Mouse (Mus musculus): ENCODE data around the gene Xbp1. TPM values are rescaled to one million over a fixed set of nuclear protein-coding genes. Genes with fewer than 3 reads are reported as not detected.

Gene Xbp1
- polyA plus RNA-seq, 1 experiment from 2014 or later = 248 TPM

GRCm38 (mm10) chr11:5546693-5547092 is 26.2 kb downstream of the Xbp1 start:
- no peaks in the 10 kb centered on the region for H3K36me3 ChIP-seq (ENCODE audit: control insufficient read depth, insufficient read depth, low read length)
- no peak overlapping the region for H3K4me3 ChIP-seq (replicated peaks; ENCODE audit: low read length)
- H3K9ac ChIP-seq (ENCODE audit: low read length) = no peak overlapping the region
- 0 out of 2 replicates have a peak, but pooled peaks cover 4% of the 10 kb centered on the region for H3K4me1 ChIP-seq (ENCODE audit: control insufficient read depth, insufficient read depth, low read length)
- no peaks in the 10 kb centered on the region for H3K9me3 ChIP-seq (replicated peaks; ENCODE audit: control insufficient read depth, low read length)
- ATAC-seq (ENCODE audit: insufficient read depth, low FRiP score) = no peak
- H3K27me3 ChIP-seq (ENCODE audit: control insufficient read depth, insufficient read depth, low read length) = no peaks in the 10 kb centered on the region
- 82% methylated on average over 3 of the region's 3 CpGs for WGBS
- no peak overlapping the region for H3K27ac ChIP-seq (ENCODE audit: low read length)
- H3K4me2 ChIP-seq (ENCODE audit: low read depth, low read length) = no peak overlapping the region

GRCm38 (mm10) chr11:5551430-5551829 is 31.0 kb downstream of the Xbp1 start:
- ATAC-seq (ENCODE audit: insufficient read depth, low FRiP score) = no peak
- H3K9me3 ChIP-seq (replicated peaks; ENCODE audit: control insufficient read depth, low read length) = no peaks in the 10 kb centered on the region

DNA sequence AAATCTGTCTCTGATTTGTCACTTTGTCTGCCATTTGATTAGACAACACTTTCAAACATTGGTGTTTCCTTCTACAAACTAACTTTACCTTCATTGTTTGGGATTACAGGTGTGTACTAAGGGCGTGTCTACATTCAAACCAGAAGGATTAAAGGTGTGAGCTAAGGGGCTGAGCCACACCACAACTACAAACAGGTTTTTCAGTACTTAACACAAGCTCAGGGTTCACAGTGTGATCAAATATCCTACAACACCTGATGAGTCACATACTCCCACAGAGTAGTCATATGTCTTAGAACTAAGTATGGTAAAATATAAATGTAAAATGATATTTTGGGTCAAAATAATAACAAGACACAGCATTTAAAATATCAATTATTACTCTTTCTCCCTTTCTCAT is 31.5 kb downstream of the Xbp1 start:
- Histone ChIP-seq H3K27ac (ENCODE audit: low read length) (no peak overlapping the region), H3K4me2 (ENCODE audit: low read depth, low read length) (no peak overlapping the region), H3K27me3 (ENCODE audit: control insufficient read depth, insufficient read depth, low read length) (no peaks in the 10 kb centered on the region), H3K4me3 (replicated peaks; ENCODE audit: low read length) (no peak overlapping the region), H3K36me3 (ENCODE audit: control insufficient read depth, insufficient read depth, low read length) (no peaks in the 10 kb centered on the region), H3K9ac (ENCODE audit: low read length) (no peak overlapping the region), H3K4me1 (ENCODE audit: control insufficient read depth, insufficient read depth, low read length) (no peaks in the 10 kb centered on the region), H3K9me3 (replicated peaks; ENCODE audit: control insufficient read depth, low read length) (no peaks in the 10 kb centered on the region)
- ATAC-seq (ENCODE audit: insufficient read depth, low FRiP score) = no peak
- 60% methylated on average over 1 of the region's 1 CpGs for WGBS

More at GRCm38 (mm10) chr11:5551430-5551829, 31.0 kb downstream of the Xbp1 start:
- no peaks in the 10 kb centered on the region for H3K36me3 ChIP-seq (ENCODE audit: control insufficient read depth, insufficient read depth, low read length)
- H3K4me1 ChIP-seq (ENCODE audit: control insufficient read depth, insufficient read depth, low read length) = no peaks in the 10 kb centered on the region
- 83% methylated on average over 5 of the region's 5 CpGs for WGBS
- H3K4me2 ChIP-seq (ENCODE audit: low read depth, low read length) = no peak overlapping the region
- no peak overlapping the region for H3K27ac ChIP-seq (ENCODE audit: low read length)
- H3K9ac ChIP-seq (ENCODE audit: low read length) = no peak overlapping the region
- no peaks in the 10 kb centered on the region for H3K27me3 ChIP-seq (ENCODE audit: control insufficient read depth, insufficient read depth, low read length)
- no peak overlapping the region for H3K4me3 ChIP-seq (replicated peaks; ENCODE audit: low read length)

- Histone ChIP-seq H3K4me3 (replicated peaks; ENCODE audit: low read length) (no peak overlapping the region), H3K36me3 (ENCODE audit: control insufficient read depth, insufficient read depth, low read length) (no peaks in the 10 kb centered on the region), H3K27me3 (ENCODE audit: control insufficient read depth, insufficient read depth, low read length) (no peaks in the 10 kb centered on the region), H3K4me2 (ENCODE audit: low read depth, low read length) (no peak overlapping the region), H3K9ac (ENCODE audit: low read length) (no peak overlapping the region), H3K4me1 (ENCODE audit: control insufficient read depth, insufficient read depth, low read length) (no peaks in the 10 kb centered on the region), H3K9me3 (replicated peaks; ENCODE audit: control insufficient read depth, low read length) (no peaks in the 10 kb centered on the region), H3K27ac (ENCODE audit: low read length) (no peak overlapping the region)
- 49% methylated on average over 3 of the region's 3 CpGs for WGBS
- ATAC-seq (ENCODE audit: insufficient read depth, low FRiP score) = no peak
Observed at GRCm38 (mm10) chr11:5560273-5560672, 39.8 kb downstream of the Xbp1 start.

- Histone ChIP-seq H3K36me3 (ENCODE audit: control insufficient read depth, insufficient read depth, low read length) (no peaks in the 10 kb centered on the region), H3K9me3 (replicated peaks; ENCODE audit: control insufficient read depth, low read length) (no peaks in the 10 kb centered on the region), H3K4me2 (ENCODE audit: low read depth, low read length) (no peak overlapping the region), H3K27ac (ENCODE audit: low read length) (no peak overlapping the region), H3K4me1 (ENCODE audit: control insufficient read depth, insufficient read depth, low read length) (no peaks in the 10 kb centered on the region), H3K4me3 (replicated peaks; ENCODE audit: low read length) (no peak overlapping the region), H3K9ac (ENCODE audit: low read length) (no peak overlapping the region), H3K27me3 (ENCODE audit: control insufficient read depth, insufficient read depth, low read length) (no peaks in the 10 kb centered on the region)
- WGBS = 40% methylated on average over 9 of the region's 9 CpGs
- no peak for ATAC-seq (ENCODE audit: insufficient read depth, low FRiP score)
Observed at GRCm38 (mm10) chr11:5562625-5563268, 42.3 kb downstream of the Xbp1 start.

- Histone ChIP-seq H3K27me3 (ENCODE audit: control insufficient read depth, insufficient read depth, low read length) (no peaks in the 10 kb centered on the region), H3K27ac (ENCODE audit: low read length) (no peak overlapping the region), H3K9me3 (replicated peaks; ENCODE audit: control insufficient read depth, low read length) (no peaks in the 10 kb centered on the region), H3K9ac (ENCODE audit: low read length) (no peak overlapping the region), H3K4me3 (replicated peaks; ENCODE audit: low read length) (no peak overlapping the region), H3K4me1 (ENCODE audit: control insufficient read depth, insufficient read depth, low read length) (no peaks in the 10 kb centered on the region), H3K36me3 (ENCODE audit: control insufficient read depth, insufficient read depth, low read length) (no peaks in the 10 kb centered on the region), H3K4me2 (ENCODE audit: low read depth, low read length) (no peak overlapping the region)
- WGBS = 73% methylated on average over 6 of the region's 6 CpGs
- ATAC-seq (ENCODE audit: insufficient read depth, low FRiP score) = no peak
Observed at GRCm38 (mm10) chr11:5563898-5564297, 43.4 kb downstream of the Xbp1 start.

DNA sequence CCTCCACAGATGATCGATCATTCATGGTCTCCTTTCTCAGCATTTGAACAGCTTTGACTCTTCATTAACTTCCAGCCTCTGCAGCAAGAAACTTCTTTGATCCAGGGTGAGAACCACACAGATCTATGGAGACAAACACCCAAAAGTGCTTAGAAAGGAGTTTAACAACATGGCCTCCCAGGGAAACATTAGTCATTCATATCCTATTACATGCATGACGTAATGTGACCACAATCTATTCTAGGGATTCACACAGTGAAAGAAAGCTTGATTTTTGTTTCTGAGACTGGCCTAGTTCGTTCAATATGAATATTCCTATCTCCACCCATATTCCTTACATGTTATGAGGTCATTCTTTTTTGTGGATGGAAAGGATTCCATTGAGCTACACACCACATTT is 45.1 kb downstream of the Xbp1 start:
- Histone ChIP-seq H3K9me3 (replicated peaks; ENCODE audit: control insufficient read depth, low read length) (no peaks in the 10 kb centered on the region), H3K27ac (ENCODE audit: low read length) (no peak overlapping the region), H3K4me1 (ENCODE audit: control insufficient read depth, insufficient read depth, low read length) (no peaks in the 10 kb centered on the region), H3K4me2 (ENCODE audit: low read depth, low read length) (no peak overlapping the region), H3K4me3 (replicated peaks; ENCODE audit: low read length) (no peak overlapping the region), H3K27me3 (ENCODE audit: control insufficient read depth, insufficient read depth, low read length) (no peaks in the 10 kb centered on the region), H3K36me3 (ENCODE audit: control insufficient read depth, insufficient read depth, low read length) (no peaks in the 10 kb centered on the region), H3K9ac (ENCODE audit: low read length) (no peak overlapping the region)
- 89% methylated on average over 3 of the region's 3 CpGs for WGBS
- ATAC-seq (ENCODE audit: insufficient read depth, low FRiP score) = no peak

GRCm38 (mm10) chr11:5566506-5566905 is 46.0 kb downstream of the Xbp1 start:
- WGBS = 57% methylated on average over 2 of the region's 2 CpGs

DNA sequence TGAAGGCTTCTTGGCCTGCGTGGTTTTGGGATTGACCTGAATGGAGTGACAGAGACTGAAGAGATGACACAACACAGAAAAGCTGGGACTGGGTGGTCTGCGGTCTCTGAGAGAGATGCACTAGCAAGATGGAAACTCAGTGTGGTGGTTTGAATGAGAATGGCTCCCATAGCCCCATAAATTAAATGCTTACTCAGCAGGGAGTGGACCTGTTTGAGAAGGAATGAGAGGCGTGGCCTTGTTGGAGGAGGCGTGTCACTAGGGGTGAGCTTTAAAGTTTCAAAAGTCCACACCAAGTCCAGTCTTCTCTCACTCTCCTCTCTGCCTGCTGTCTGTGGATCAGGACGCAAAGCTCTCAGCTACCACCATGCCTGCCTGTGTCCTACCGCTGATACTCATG is 47.2 kb downstream of the Xbp1 start:
- H3K4me3 ChIP-seq (replicated peaks; ENCODE audit: low read length) = no peak overlapping the region
- H3K9me3 ChIP-seq (replicated peaks; ENCODE audit: control insufficient read depth, low read length) = no peaks in the 10 kb centered on the region
- no peaks in the 10 kb centered on the region for H3K36me3 ChIP-seq (ENCODE audit: control insufficient read depth, insufficient read depth, low read length)
- H3K4me1 ChIP-seq (ENCODE audit: control insufficient read depth, insufficient read depth, low read length) = no peaks in the 10 kb centered on the region
- H3K27me3 ChIP-seq (ENCODE audit: control insufficient read depth, insufficient read depth, low read length) = no peaks in the 10 kb centered on the region
- ATAC-seq (ENCODE audit: insufficient read depth, low FRiP score) = no peak
- no peak overlapping the region for H3K27ac ChIP-seq (ENCODE audit: low read length)
- H3K9ac ChIP-seq (ENCODE audit: low read length) = no peak overlapping the region
- no peak overlapping the region for H3K4me2 ChIP-seq (ENCODE audit: low read depth, low read length)
- 94% methylated on average over 6 of the region's 6 CpGs for WGBS

More at GRCm38 (mm10) chr11:5566506-5566905, 46.0 kb downstream of the Xbp1 start:
- Histone ChIP-seq H3K27me3 (ENCODE audit: control insufficient read depth, insufficient read depth, low read length) (no peaks in the 10 kb centered on the region), H3K4me2 (ENCODE audit: low read depth, low read length) (no peak overlapping the region), H3K36me3 (ENCODE audit: control insufficient read depth, insufficient read depth, low read length) (no peaks in the 10 kb centered on the region), H3K4me3 (replicated peaks; ENCODE audit: low read length) (no peak overlapping the region), H3K27ac (ENCODE audit: low read length) (no peak overlapping the region), H3K9ac (ENCODE audit: low read length) (no peak overlapping the region), H3K4me1 (ENCODE audit: control insufficient read depth, insufficient read depth, low read length) (no peaks in the 10 kb centered on the region), H3K9me3 (replicated peaks; ENCODE audit: control insufficient read depth, low read length) (no peaks in the 10 kb centered on the region)
- ATAC-seq (ENCODE audit: insufficient read depth, low FRiP score) = no peak

Measured in stomach, embryonic 16.5 days (tissue).